Mouse (Mus musculus) erythroid progenitor cell, adult 5-6 weeks (primary cell): ENCODE measurements around the gene Ulk4. TPM values are rescaled to one million over a fixed set of nuclear protein-coding genes. Genes with fewer than 3 reads are reported as not detected.
"Not testable (repeated sequence)": the region's sequence is repeated elsewhere in the genome, so short reads cannot be mapped to it uniquely, and the experiment has no call there.

Source experiments
- ATAC-seq: replicated peaks from 2 replicates; pipeline ENCODE4 v1.8.0; 2016; ENCODE audit warnings: moderate number of reproducible peaks, mild to moderate bottlenecking, moderate TSS enrichment, inconsistent platforms; ENCODE audit not compliant: poor library complexity, low FRiP score, severe bottlenecking
- total RNA-seq, 2 experiments: library from RNA; stranded (forward) in 1 of 2; stranded (reverse) in 1 of 2; fragments of 150-400 nt in 1 of 2; fragments of 186-747, 209-891 nt in 1 of 2; gene quantifications; 2 replicates each; pipeline versions ENCODE4 v1.2.3 to v1.2.4; 2015 to 2017; ENCODE audit warnings: low replicate concordance in 2 of 2

The Ulk4 gene
- total RNA-seq, 2 experiments from 2014 or later, result 2.5 TPM; not detected in 1

DNA sequence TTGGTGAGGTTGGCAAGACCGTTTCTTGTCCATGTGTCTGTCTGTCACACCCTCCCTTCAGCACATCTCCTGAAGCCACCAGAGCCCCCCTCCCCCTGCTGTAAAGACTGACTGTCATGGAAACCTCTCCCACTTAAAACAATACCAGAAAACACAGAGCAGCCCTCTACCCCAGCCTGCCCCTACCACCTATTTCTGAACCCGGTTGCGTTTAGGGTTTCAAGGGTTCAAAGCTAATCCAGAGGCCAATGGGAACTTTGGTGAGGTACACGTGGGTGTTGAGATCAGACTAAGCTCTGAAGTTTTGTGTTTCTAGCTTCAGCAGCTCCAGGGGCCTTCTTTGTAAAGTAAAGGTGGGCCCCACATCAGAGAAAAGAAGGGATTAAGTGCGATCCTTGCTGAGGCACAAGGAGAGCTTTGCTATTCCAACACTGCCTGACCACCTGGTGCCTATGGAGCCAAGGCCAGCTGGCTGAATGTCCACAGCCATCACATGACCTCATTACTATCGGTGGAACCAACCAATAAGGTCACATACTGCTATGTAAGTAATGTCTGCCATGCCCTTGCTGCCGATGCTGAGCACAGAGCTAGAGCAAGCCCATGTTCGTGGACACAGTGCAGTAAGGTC, 204.8 kb downstream of the Ulk4 start:
- ATAC-seq, result no peak

- no peak for ATAC-seq
Observed at GRCm38 (mm10) chr9:121071461-121072126, 205.4 kb downstream of the Ulk4 start.

- no peak for ATAC-seq
Observed at GRCm38 (mm10) chr9:121071050-121071449, 205.9 kb downstream of the Ulk4 start.

GRCm38 (mm10) chr9:121068115-121068514, 208.9 kb downstream of the Ulk4 start:
- ATAC-seq, result no peak

GRCm38 (mm10) chr9:121067043-121067442, 210.0 kb downstream of the Ulk4 start:
- no peak for ATAC-seq

DNA sequence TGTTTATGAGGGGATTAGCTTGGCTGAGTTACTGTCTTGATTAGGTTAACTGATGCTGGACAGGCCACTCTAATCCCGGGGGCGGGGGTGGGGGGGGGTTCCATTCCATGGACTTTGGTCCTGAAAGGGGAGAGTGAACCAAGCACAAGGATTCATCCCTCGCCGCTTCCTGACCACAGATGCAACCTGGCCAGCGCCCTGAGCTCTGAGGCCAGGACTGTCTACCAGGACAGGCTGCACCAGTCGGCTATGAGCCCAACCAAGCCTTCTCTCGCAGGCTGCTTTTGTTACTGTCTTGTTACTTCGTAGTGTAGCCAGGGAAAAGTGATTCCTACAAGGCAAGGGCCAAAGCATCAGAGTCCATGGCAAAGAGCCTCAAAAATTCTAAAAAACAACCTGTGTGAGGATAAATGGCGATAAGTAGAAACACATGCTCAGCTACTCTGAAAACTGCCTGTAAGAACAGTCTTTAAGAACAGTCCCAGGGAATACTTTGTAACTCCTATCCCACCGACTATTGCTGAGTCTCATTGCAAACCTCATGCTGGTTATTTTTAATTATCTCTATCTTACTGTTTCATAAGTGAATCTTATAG, 211.5 kb downstream of the Ulk4 start:
- ATAC-seq, result no peak

- ATAC-seq, result no peak
Observed at GRCm38 (mm10) chr9:121064606-121065355, 212.2 kb downstream of the Ulk4 start.

GRCm38 (mm10) chr9:121062671-121063070, 214.3 kb downstream of the Ulk4 start:
- no peak for ATAC-seq

GRCm38 (mm10) chr9:121061820-121062623, 215.0 kb downstream of the Ulk4 start:
- ATAC-seq, result no peak

DNA sequence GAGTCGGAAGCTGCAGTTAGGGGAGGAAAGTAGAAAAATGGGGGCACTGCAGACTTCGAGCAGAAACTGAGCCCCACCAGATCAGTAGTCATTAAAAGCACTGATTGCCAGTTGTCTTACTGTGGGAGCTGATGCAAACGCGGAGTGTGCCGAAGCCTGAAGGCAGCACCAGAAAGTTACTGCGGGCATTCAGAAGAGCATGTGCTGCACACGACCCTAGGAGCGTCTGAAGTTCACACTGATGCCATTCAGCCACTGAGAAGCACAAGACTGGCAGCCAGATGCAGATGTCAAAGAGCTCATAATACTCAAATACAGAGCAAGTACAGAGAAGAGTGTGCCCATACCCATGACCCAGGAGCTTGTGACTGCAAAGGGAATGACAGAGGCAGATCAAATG, 216.7 kb downstream of the Ulk4 start:
- ATAC-seq, result no peak

GRCm38 (mm10) chr9:121059286-121059685, 217.7 kb downstream of the Ulk4 start:
- no peak for ATAC-seq

- no peak for ATAC-seq
Observed at GRCm38 (mm10) chr9:121058538-121058937, 218.5 kb downstream of the Ulk4 start.

DNA sequence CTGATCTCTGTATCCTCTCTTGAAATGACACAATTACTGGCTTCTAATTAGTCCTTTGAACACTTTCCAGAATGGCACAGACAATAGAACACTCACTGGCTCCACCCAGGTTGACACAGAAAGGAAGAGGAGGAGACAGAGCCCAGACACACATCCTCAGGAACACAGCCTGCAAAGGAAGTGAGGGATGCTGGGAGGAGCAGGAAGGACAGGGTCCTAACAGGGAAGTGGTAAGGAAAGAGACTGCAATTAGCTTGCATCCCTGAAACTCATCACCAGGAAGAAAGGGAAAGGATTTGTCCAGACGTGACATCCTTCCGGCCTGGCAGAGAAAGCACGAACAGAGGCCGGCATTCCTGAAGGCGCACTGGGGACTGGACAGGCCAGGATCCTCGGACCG, 218.9 kb downstream of the Ulk4 start:
- no peak for ATAC-seq

DNA sequence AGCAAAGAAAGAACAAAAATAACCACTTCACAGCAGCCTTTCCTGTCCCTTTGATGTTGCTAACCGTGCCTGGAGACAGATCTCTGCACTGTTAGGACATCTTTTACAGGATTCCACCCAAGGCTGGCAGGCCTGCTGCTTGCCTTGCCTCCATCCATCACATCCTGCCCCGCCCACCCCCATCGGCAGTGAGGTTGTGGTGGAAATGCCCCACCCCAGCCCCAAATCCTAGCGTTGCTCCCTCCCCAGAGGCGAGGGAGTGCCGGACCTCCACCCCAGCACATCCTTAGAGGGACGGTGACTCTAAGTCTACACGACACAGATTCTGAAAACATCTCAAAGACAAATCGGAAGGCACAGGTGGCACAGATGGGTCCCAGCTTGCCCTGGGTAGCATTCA, 219.6 kb downstream of the Ulk4 start:
- ATAC-seq, result no peak

- ATAC-seq, result no peak
Observed at GRCm38 (mm10) chr9:121056526-121056925, 220.5 kb downstream of the Ulk4 start.

DNA sequence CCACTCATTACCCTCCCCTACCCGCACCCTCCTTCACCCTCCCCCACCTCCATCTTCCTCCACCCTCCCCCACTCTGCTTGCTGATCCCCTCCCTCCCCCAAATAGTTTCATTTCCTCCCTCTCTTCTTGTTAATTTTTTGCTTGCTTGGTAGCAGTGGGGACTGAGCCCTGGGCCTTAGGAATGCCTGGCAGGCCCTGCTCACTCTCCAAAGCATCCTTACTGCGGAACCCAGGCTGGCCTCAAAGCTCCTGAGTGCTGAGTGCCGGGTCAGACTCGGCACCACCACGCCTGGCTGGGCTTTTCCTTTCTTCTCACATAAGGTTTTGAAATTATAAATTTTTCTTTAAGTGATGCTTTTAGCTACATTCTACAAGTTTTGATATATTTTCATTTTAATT, 221.0 kb downstream of the Ulk4 start:
- ATAC-seq, result no peak

DNA sequence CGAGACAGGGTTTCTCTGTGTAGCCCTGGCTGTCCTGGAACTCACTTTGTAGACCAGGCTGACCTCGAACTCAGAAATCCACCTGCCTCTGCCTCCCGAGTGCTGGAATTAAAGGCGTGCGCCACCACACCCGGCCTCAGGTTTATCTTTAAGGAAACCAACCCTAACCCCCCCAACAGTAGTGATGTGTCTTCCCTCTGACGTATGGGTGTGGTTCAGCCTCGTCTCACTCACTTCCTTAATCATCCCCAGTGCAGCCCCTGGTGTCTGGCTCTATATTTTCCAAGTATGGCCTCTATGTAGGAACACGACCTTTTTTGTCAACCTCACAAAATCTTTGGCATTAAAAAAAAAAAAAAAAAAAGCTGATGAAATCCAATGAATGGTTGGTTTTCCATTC, 231.3 kb downstream of the Ulk4 start:
- not testable (repeated sequence) for ATAC-seq

DNA sequence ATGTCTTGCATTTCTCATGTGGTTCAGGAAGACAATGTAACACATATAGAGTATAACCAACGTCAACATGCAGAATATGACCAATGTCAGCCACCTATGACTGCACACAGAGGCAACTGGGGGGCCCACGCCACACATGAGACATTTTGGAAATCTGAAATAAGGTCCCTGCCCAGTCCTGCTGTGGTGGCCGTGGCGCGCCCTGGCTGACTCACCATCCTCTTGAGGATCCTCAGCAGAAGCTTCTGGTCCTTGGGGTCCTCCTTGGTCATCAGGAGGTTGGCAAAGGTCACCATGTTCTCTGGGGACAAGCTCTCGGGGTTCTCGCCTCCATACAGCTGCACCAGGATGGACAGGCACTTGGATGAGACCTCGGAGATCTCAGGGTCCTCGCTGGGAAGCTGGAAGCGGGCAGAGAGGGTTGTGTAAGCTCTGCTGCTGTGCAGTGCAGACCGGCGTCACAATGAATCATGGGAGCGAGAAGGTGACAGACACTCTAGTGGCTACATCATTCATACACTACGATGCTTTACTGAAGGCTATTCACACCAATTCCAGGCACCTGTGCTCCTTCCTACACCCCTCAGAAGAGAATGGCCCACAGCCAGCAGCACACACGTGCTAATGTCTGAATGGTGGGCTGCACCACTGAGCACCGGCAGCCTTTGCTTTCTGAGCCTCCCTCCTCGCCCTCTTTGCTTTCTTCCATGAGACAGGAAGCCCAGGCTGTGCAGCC, 232.4 kb downstream of the Ulk4 start:
- no peak for ATAC-seq

- no peak for ATAC-seq
Observed at GRCm38 (mm10) chr9:121043021-121043420, 234.0 kb downstream of the Ulk4 start.
